Mouse (Mus musculus) spleen, adult 2 months (tissue): ENCODE results near the gene Dthd1.

Source experiments
- CTCF ChIP-seq: fragments of 200-500 bp; IDR thresholded peaks from 2 replicates; pipeline ENCODE4 v1.5.1; 2011; ENCODE audit warnings: mild to moderate bottlenecking, inconsistent platforms; ENCODE audit not compliant: insufficient read depth, insufficient read length, insufficient replicate concordance; ENCODE audit errors: extremely low read depth
- POLR2A ChIP-seq: fragments of 200-500 bp; IDR thresholded peaks from 2 replicates; pipeline ENCODE4 v1.6.1; 2011; ENCODE audit warnings: low read depth, low read length, inconsistent platforms

DNA sequence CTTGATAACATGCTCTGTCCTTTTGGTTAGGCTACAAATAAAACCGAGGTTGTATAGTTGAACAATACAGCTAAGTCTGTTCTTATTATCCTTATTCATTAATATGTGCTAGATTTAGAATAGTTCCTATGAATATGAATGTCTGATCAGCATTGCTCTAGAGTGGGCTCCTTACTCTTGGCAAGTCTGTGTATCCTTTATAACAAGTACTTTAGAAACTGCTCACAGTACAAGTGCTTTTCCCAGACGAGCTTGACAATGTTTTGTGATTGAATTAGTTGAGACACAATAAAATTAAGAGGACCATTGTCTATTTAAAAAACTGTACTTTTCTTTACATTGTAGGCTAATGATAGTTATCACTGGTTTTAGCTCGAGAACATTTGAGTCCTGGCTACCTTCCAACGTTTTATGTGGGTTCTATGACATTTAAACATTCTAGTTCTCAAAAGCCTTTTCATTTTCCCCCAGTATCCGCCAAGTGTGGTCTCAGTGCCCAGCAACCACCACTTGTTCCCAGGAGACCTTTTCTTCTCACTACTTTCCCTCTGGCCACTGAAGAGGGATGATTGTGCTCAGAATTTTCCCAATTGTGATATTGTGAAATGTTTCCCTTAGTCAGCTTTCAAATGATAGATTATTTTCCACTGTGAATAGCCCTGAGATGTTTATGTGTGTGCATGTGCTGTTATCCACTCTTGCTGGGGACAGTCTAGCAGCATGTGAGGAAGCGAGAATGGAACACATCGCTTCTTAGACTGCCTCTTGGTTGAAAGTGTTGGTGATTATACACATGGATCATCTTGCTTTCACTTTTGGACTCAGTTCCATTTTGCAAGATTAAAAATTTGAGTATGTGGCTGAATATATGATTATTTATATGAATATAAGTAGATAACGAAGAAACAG is 7.0 kb downstream of the Dthd1 start:
- TF ChIP-seq CTCF (no peak), POLR2A (no peak)
